Mouse (Mus musculus) heart, adult 2 months (tissue): ENCODE measurements around the gene Pcid2.

Experiments
- CTCF ChIP-seq: fragments of 200-600 bp; IDR thresholded peaks from 2 replicates; pipeline ENCODE4 v1.8.1; 2022; ENCODE audit warnings: antibody characterized with exemption, mild to moderate bottlenecking, moderate library complexity
- EP300 ChIP-seq: fragments of 200-500 bp; IDR thresholded peaks from 2 replicates; pipeline ENCODE4 v1.6.1; 2011; ENCODE audit warnings: low read depth, low read length, control low read depth; ENCODE audit not compliant: insufficient read depth
- POLR2A ChIP-seq: fragments of 200-500 bp; IDR thresholded peaks from 2 replicates; pipeline ENCODE4 v1.6.1; 2011; ENCODE audit warnings: mild to moderate bottlenecking, low read depth, low read length, control low read depth; ENCODE audit not compliant: insufficient read depth

DNA sequence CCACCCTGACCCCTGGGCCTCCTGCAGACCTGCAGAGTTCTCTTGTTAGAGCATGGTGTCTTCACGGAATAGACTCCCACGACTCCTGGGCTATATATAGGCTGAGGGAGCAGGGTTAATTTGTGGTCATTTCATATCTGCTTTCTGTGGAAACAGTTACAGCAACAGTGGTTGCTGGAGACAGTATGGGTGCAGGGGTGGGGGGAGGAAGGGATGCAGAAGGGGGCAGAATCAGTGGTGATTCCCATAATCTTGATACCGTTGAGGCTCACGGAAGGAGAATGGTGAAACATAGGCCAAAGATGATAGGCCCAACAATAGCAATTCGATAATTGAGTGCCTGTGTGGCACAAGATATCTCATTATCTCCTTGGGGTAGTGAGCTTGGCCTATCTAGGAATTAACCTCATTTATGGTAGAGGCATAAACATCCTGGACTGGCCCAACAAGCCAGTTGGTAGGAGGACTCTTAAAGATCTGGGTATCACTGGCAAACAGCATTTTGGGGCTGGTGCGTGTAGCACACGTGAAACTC lies 17.7 kb upstream of the Pcid2 start:
- TF ChIP-seq CTCF (no peak), EP300 (no peak), POLR2A (no peak)
